Mouse (Mus musculus): ENCODE results near the gene Sf3a2. TPM values are rescaled to one million over a fixed set of nuclear protein-coding genes. Genes with fewer than 3 reads are reported as not detected.
"Not testable (repeated sequence)": the region's sequence is repeated elsewhere in the genome, so short reads cannot be mapped to it uniquely, and the experiment has no call there.

Sf3a2 gene
- polyA plus RNA-seq, 1 experiment from 2014 or later, result 92.6 TPM

DNA sequence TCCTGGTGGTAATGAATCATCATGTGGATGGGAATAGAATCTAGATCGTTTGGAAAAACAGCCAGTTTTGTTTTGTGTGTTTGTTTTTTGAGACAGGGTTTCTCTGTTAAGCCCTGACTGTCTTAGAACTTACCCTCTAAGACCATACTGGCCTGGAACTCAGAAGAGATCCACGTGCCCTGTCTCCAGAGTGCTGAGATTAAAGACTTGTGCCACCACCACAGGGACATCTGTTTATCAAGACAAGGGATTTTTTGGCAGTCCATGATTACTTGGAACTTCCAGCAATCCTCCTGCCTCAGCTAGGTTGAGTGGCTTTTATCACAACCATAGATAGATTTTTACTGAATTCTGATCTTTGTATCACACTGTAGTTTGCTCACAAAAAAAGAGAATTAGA, 26.8 kb downstream of the Sf3a2 start:
- DNase-seq (ENCODE audit: low spot score) (no peak), ATAC-seq (replicated peaks; ENCODE audit: insufficient number of reproducible peaks, low FRiP score, low TSS enrichment, low read depth) (no peak)
- Histone ChIP-seq H3K4me3 (ENCODE audit: low read depth, low read length) (no peak overlapping the region), H3K27me3 (ENCODE audit: control insufficient read depth, insufficient read depth, low read length) (no peaks in the 10 kb centered on the region), H3K9me3 (replicated peaks; ENCODE audit: control insufficient read depth, low read length) (no peaks in the 10 kb centered on the region), H3K4me1 (ENCODE audit: control insufficient read depth, insufficient read depth, low read length) (peaks cover 2% of the 10 kb centered on the region; the same call in 1 of the 2 replicates), H3K4me2 (ENCODE audit: low read depth, low read length) (no peak overlapping the region), H3K27ac (replicated peaks; ENCODE audit: low read depth, low read length) (no peak overlapping the region), H3K36me3 (replicated peaks; ENCODE audit: control insufficient read depth, insufficient read depth, low read depth, low read length) (peaks cover 5% of the 10 kb centered on the region), H3K9ac (replicated peaks; ENCODE audit: low read length) (no peak overlapping the region)
- 72% methylated on average over 2 of the region's 2 CpGs for WGBS

DNA sequence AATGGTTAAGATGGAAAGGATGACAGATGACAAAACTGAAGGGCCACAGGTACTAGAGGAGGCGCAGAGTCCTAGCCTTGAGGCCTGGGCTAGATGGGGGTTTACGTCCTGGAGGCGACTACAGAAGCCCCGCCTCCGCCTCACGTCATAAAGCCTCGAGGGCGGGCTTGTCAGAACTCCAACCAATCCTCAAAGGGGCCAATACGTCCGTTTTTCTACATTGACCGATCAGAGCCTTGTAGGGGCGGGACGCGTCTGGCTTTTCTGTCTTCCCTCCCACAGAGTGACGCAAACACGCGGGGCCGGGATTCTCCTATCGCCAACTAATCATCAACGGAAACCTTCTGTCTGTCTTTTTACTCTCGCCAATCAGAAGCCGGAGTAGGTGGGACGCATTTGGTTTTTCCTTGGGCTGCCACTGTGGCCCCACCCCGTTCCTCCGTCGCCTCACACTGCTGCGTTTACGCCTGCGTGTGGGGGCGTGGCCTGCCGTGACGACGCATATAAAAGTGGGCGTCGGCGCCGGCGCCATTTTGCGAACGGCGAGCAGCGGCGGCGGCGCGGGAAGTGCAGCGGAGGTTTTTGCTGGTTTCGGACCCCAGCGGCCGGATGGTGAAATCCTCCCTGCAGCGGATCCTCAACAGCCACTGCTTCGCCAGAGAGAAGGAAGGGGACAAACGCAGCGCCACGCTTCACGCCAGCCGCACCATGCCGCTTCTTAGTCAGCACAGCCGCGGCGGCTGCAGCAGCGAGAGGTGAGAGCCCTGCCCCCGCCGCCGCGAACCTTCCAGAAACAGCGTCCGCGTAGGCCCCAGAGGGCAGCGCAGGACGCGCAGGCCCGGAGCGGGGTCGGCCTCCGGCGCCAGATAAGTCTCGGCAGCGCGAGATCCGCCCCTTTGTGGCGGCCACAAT, 28.4 kb downstream of the Sf3a2 start, which contains the start of gene Oaz1:
Gene Oaz1, plus strand, starts transcription at position 506 of the 912 bp plus-strand sequence.
- H3K27me3 ChIP-seq (ENCODE audit: control insufficient read depth, insufficient read depth, low read length), result no peaks in the 10 kb centered on the region
- peak; percentile 95 for ATAC-seq (replicated peaks; ENCODE audit: insufficient number of reproducible peaks, low FRiP score, low TSS enrichment, low read depth)
- DNase-seq (ENCODE audit: low spot score), result peak; percentile 99
- peaks cover 2% of the 10 kb centered on the region; the same call in 1 of the 2 replicates for H3K4me1 ChIP-seq (ENCODE audit: control insufficient read depth, insufficient read depth, low read length)
- peak within 1 kb of the TSS; percentile 72 for H3K27ac ChIP-seq (replicated peaks; ENCODE audit: low read depth, low read length)
- no peaks in the 10 kb centered on the region for H3K9me3 ChIP-seq (replicated peaks; ENCODE audit: control insufficient read depth, low read length)
- under 1% methylated on average over 75 of the region's 82 CpGs for WGBS
- peak within 1 kb of the TSS; percentile 94 for H3K4me2 ChIP-seq (ENCODE audit: low read depth, low read length)
- peak within 1 kb of the TSS; percentile 94 for H3K9ac ChIP-seq (replicated peaks; ENCODE audit: low read length)
- H3K36me3 ChIP-seq (replicated peaks; ENCODE audit: control insufficient read depth, insufficient read depth, low read depth, low read length), result peaks cover 5% of the 10 kb centered on the region
- peak within 1 kb of the TSS; percentile 77 for H3K4me3 ChIP-seq (ENCODE audit: low read depth, low read length)

DNA sequence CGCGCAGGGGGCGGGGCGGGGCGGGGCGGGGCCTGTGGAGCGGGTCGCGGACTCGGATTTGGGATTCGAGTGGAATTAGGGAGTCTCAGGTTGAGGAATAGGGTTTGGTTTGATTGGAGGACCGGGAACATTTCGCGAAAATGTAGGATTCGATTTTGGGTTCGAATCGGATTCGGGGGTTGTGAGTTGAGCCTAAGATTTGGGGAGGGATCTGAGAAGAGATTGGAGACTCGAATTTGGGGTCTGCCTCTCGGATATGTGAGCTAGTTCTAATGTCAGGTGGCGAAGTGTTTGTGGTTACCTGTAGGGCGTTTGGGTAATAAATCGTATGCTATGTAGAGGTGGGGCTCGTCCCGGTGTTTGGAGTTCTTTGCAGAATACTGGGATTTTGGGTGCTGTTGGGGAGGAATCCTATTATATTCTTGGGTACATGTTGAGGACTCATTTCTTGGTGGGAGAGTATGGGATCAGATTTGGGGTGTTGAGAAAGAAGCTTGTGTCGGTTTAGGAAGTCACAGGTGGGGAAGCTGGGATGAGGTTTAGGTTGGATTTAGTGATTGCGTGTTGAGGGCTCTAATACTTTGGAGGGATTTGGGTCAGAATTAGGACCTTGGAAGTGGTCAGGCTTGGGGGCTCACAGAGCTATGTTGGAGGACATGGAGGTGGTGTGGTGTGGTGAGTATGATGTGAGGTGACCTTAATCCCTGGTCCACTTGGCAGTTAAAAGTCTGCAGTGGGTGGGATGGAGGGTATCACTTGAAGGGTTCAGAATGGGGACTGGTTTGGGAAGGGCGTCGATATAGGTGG, 29.3 kb downstream of the Sf3a2 start:
- H3K36me3 ChIP-seq (replicated peaks; ENCODE audit: control insufficient read depth, insufficient read depth, low read depth, low read length), result peaks cover 5% of the 10 kb centered on the region
- peak overlapping the region; percentile 72 for H3K27ac ChIP-seq (replicated peaks; ENCODE audit: low read depth, low read length)
- peak overlapping the region; percentile 94 for H3K4me2 ChIP-seq (ENCODE audit: low read depth, low read length)
- ATAC-seq (replicated peaks; ENCODE audit: insufficient number of reproducible peaks, low FRiP score, low TSS enrichment, low read depth) (no peak), DNase-seq (ENCODE audit: low spot score) (no peak)
- peak overlapping the region; percentile 77 for H3K4me3 ChIP-seq (ENCODE audit: low read depth, low read length)
- no peaks in the 10 kb centered on the region for H3K9me3 ChIP-seq (replicated peaks; ENCODE audit: control insufficient read depth, low read length)
- 8% methylated on average over 27 of the region's 29 CpGs for WGBS
- H3K9ac ChIP-seq (replicated peaks; ENCODE audit: low read length), result peak overlapping the region; percentile 94
- no peaks in the 10 kb centered on the region for H3K27me3 ChIP-seq (ENCODE audit: control insufficient read depth, insufficient read depth, low read length)
- H3K4me1 ChIP-seq (ENCODE audit: control insufficient read depth, insufficient read depth, low read length), result peaks cover 2% of the 10 kb centered on the region; the same call in 1 of the 2 replicates

DNA sequence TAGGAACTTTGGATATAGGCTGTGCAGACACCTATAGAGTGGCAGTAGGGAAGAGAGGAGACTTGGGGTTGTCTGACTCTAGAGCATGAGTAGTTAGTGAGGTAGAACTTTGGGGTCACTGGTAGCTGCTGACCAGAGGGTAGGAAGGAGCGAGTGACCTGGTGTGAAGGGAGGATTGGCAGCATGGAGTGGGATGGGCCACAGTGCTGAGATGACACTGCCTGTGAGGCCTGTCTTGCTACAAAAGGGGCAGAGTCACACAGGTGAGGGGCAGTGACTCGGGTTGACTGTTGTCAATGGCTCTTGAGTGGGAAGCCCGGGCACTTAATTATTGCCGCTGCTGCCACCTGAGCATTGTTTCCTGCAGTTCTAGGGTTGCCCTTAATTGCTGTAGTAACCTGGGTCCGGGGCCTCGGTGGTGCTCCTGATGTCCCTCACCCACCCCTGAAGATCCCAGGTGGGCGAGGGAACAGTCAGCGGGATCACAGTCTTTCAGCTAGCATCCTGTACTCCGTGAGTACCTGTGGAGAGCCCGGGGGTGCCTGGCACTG, 29.9 kb downstream of the Sf3a2 start:
- ATAC-seq (replicated peaks; ENCODE audit: insufficient number of reproducible peaks, low FRiP score, low TSS enrichment, low read depth) (no peak), DNase-seq (ENCODE audit: low spot score) (no peak)
- Histone ChIP-seq H3K9me3 (replicated peaks; ENCODE audit: control insufficient read depth, low read length) (no peaks in the 10 kb centered on the region), H3K36me3 (replicated peaks; ENCODE audit: control insufficient read depth, insufficient read depth, low read depth, low read length) (peaks cover 5% of the 10 kb centered on the region), H3K9ac (replicated peaks; ENCODE audit: low read length) (peak overlapping the region; percentile 94), H3K4me1 (ENCODE audit: control insufficient read depth, insufficient read depth, low read length) (peaks cover 2% of the 10 kb centered on the region; the same call in 1 of the 2 replicates), H3K27me3 (ENCODE audit: control insufficient read depth, insufficient read depth, low read length) (no peaks in the 10 kb centered on the region), H3K4me2 (ENCODE audit: low read depth, low read length) (peak overlapping the region; percentile 94), H3K27ac (replicated peaks; ENCODE audit: low read depth, low read length) (no peak overlapping the region), H3K4me3 (ENCODE audit: low read depth, low read length) (peak overlapping the region; percentile 77)
- 83% methylated on average over 10 of the region's 10 CpGs for WGBS

DNA sequence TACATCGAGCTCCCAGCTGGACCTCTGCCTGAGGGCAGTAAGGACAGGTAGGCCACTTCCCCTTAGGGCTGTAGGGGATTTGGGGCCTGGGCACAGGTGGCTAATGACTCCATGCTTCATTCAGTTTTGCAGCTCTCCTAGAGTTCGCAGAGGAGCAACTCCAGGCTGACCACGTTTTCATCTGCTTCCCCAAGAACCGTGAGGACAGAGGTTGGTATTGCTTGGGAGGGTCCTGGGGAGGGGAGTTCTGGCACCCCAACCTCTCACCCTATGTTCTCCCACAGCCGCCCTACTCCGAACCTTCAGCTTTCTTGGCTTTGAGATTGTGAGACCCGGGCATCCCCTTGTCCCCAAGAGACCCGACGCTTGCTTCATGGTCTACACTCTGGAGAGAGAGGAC, 30.6 kb downstream of the Sf3a2 start:
- H3K4me1 ChIP-seq (ENCODE audit: control insufficient read depth, insufficient read depth, low read length); DNase-seq (ENCODE audit: low spot score); H3K27ac ChIP-seq (replicated peaks; ENCODE audit: low read depth, low read length); H3K9ac ChIP-seq (replicated peaks; ENCODE audit: low read length); H3K36me3 ChIP-seq (replicated peaks; ENCODE audit: control insufficient read depth, insufficient read depth, low read depth, low read length); H3K9me3 ChIP-seq (replicated peaks; ENCODE audit: control insufficient read depth, low read length); H3K4me2 ChIP-seq (ENCODE audit: low read depth, low read length); H3K4me3 ChIP-seq (ENCODE audit: low read depth, low read length); ATAC-seq (replicated peaks; ENCODE audit: insufficient number of reproducible peaks, low FRiP score, low TSS enrichment, low read depth); H3K27me3 ChIP-seq (ENCODE audit: control insufficient read depth, insufficient read depth, low read length): not testable (repeated sequence)
- 85% methylated on average over 9 of the region's 9 CpGs for WGBS

DNA sequence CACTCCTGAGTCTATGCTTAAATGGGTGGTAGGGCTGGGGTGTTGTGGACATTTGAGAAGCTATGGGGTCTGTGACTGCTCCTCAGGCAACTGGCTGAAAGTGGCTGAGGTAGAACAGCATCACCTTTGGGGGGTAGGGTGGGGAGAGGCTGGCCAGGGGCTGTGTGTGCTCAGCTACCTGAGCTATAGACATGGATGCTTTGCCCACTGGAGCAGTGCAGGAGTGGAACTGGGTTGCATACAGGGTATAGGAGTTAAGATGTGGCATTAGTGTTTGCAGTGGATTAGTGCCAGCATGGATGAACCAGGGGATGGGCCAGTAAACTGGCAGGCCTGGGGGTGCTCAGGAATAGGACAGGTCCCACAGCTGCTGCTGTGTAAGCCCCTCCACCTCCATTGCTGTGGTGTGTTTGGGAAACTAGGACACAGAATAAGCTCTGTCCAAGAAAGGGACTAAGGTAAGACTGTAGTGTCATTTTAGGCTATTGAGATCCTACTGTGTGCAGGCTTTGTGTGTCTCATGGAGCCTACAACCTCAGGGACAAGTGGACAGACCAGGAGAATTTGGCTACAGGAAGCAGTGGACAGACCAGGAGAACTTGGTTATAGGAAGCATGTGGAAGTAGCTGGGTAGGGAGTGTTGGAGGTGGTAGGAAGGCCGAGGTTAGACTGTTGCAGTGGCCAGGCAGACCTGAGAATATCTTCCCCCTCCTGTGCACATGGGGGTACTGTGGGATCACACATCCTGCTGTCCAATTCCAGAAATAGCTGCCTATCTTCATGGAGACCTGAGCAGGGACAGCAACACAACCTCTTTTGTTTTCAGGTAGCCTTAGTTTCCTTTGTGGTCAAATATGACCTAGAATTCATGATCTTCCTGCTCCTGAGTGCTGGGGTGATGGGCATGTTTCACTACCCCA, 31.6 kb downstream of the Sf3a2 start:
- DNase-seq (ENCODE audit: low spot score), result no peak
- Histone ChIP-seq H3K36me3 (replicated peaks; ENCODE audit: control insufficient read depth, insufficient read depth, low read depth, low read length) (peaks cover 5% of the 10 kb centered on the region), H3K9me3 (replicated peaks; ENCODE audit: control insufficient read depth, low read length) (no peaks in the 10 kb centered on the region), H3K9ac (replicated peaks; ENCODE audit: low read length) (no peak overlapping the region), H3K27me3 (ENCODE audit: control insufficient read depth, insufficient read depth, low read length) (peaks cover 6% of the 10 kb centered on the region), H3K4me3 (ENCODE audit: low read depth, low read length) (no peak overlapping the region), H3K4me1 (ENCODE audit: control insufficient read depth, insufficient read depth, low read length) (peaks cover 2% of the 10 kb centered on the region; the same call in 1 of the 2 replicates), H3K27ac (replicated peaks; ENCODE audit: low read depth, low read length) (no peak overlapping the region), H3K4me2 (ENCODE audit: low read depth, low read length) (no peak overlapping the region)
- ATAC-seq (replicated peaks; ENCODE audit: insufficient number of reproducible peaks, low FRiP score, low TSS enrichment, low read depth), result no peak
- WGBS, result 74% methylated on average over 1 of the region's 1 CpGs

DNA sequence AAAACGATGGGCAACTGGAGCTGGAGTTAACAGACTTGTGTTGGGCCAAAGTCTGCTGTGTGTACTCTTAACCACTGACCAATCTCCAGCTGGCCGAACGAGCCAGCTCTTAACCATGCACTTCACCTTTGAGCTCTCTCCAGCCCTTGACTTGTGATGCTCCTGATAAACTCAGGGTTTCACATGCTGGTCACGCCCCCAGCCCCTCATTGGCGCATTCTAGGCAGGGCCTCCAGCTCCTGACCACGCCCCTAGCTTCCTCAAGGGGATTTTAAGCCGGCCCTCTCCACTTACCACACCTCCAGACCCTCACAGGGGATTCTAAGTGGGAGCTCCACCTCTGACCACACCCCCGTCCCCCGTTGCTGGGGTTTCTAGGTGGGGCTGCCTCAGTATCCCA, 33.1 kb downstream of the Sf3a2 start:
- WGBS, result 2% methylated on average over 9 of the region's 9 CpGs

More for the DNA sequence above, 33.1 kb downstream of the Sf3a2 start:
- peaks cover 8% of the 10 kb centered on the region for H3K36me3 ChIP-seq (replicated peaks; ENCODE audit: control insufficient read depth, insufficient read depth, low read depth, low read length)
- H3K4me1 ChIP-seq (ENCODE audit: control insufficient read depth, insufficient read depth, low read length), result peaks cover 4% of the 10 kb centered on the region; the same call in 1 of the 2 replicates
- H3K27me3 ChIP-seq (ENCODE audit: control insufficient read depth, insufficient read depth, low read length), result peaks cover 21% of the 10 kb centered on the region
- H3K9me3 ChIP-seq (replicated peaks; ENCODE audit: control insufficient read depth, low read length), result no peaks in the 10 kb centered on the region
- H3K4me3 ChIP-seq (ENCODE audit: low read depth, low read length), result no peak overlapping the region
- H3K4me2 ChIP-seq (ENCODE audit: low read depth, low read length), result no peak overlapping the region
- no peak overlapping the region for H3K9ac ChIP-seq (replicated peaks; ENCODE audit: low read length)
- DNase-seq (ENCODE audit: low spot score) (peak; percentile 82), ATAC-seq (replicated peaks; ENCODE audit: insufficient number of reproducible peaks, low FRiP score, low TSS enrichment, low read depth) (no peak)
- no peak overlapping the region for H3K27ac ChIP-seq (replicated peaks; ENCODE audit: low read depth, low read length)

All from embryonic facial prominence, embryonic 11.5 days (tissue).